In the genomic region with DNA sequence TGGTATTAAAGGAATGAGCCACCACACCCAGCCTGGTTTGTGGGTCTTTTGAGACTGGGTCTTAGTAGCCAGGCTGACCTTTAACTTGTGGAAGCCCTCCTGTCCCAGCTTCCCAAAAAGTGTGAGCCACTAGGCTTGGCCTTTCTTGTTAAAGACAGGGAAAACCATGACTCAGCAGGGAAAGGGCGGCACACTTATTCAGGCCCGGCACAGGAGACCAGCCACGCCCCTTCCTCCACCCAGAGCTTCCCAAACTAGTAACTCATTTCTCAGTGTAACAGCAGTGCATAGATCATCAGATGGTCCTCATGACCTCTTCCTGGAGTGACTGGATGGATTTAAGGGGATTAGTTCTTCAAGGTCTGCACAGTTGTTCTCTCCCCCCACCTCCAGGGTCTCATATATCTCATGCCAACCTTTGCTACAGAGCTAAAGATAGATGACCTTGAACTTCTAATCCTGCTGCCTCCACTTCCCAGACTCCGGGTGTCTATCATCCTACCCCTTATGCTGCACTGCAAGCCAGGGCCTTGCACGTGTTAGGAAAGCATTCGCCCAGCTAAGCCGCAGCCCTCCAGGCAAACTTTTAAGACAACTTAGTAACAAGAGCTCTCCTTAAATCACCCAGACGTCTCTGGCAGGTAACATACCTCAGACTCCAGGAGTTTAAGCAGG, we compare ENCODE assay signal across 8 mouse cellular contexts. TPM values are rescaled to one million over a fixed set of nuclear protein-coding genes. Genes with fewer than 3 reads are reported as not detected.
DNase-seq lines count a peak whose midpoint lies in the region; ATAC-seq and TF ChIP-seq lines count a peak whose summit lies in the region.

No protein-coding gene starts in this region.

- H3K36me3 ChIP-seq in heart, embryonic 11.5 days (ENCODE audit: control insufficient read depth, insufficient read depth, low read length) = no peaks in the 10 kb centered on the region
- H3K36me3 ChIP-seq in hindbrain, embryonic 13.5 days = peaks cover 29% of the 10 kb centered on the region

- 34% methylated on average over 8 of the region's 8 CpGs for WGBS in heart, embryonic 11.5 days (ENCODE audit: insufficient replicate concordance)
- WGBS in hindbrain, embryonic 13.5 days = 59% methylated on average over 8 of the region's 8 CpGs

- peaks cover 36% of the 10 kb centered on the region for H3K4me1 ChIP-seq in heart, embryonic 11.5 days (ENCODE audit: control insufficient read depth, insufficient read depth, low read length)
- peaks cover 36% of the 10 kb centered on the region for H3K4me1 ChIP-seq in hindbrain, embryonic 13.5 days (replicated peaks)

- H3K4me3 ChIP-seq in gastrocnemius, adult 2 months = no peak overlapping the region
- H3K4me3 ChIP-seq in heart, embryonic 11.5 days (ENCODE audit: low read depth, low read length) = no peak overlapping the region
- H3K4me3 ChIP-seq in hindbrain, embryonic 13.5 days = no peak overlapping the region

- peak overlapping the region; percentile 94 for H3K27ac ChIP-seq in gastrocnemius, adult 2 months
- H3K27ac ChIP-seq in heart, embryonic 11.5 days (ENCODE audit: low read depth, low read length) = peak overlapping the region; percentile 67
- no peak overlapping the region for H3K27ac ChIP-seq in hindbrain, embryonic 13.5 days

- H3K9me3 ChIP-seq in heart, embryonic 11.5 days (replicated peaks; ENCODE audit: control insufficient read depth, low read length) = no peaks in the 10 kb centered on the region
- H3K9me3 ChIP-seq in hindbrain, embryonic 13.5 days = no peaks in the 10 kb centered on the region

- intact Hi-C loops in gastrocnemius, adult 2 months (cut with DNase I) = no loop called here

- ATAC-seq in heart, embryonic 11.5 days (replicated peaks; ENCODE audit: insufficient number of reproducible peaks, low FRiP score, low TSS enrichment) = no peak
- no peak for ATAC-seq in hindbrain, embryonic 13.5 days (ENCODE audit: low FRiP score)

- DNase-seq in gastrocnemius, adult 2 months = peak; percentile 49
- no peak for DNase-seq in gastrocnemius, adult 18-20 months (ENCODE audit: low spot score)
- DNase-seq in MN1 (ENCODE audit: low spot score) (peak; percentile 34), liver (peak; percentile 83)
- no peak for DNase-seq in layer of hippocampus, adult 11-12 months (ENCODE audit: low spot score)
- DNase-seq in left cerebral cortex, adult 8-10 months (ENCODE audit: low spot score in 2 of 2) = no peak

- no peak for TF ChIP-seq CTCF in gastrocnemius, adult 2 months (IDR thresholded peaks at IDR 0.05)

- H3K27me3 ChIP-seq in heart, embryonic 11.5 days (ENCODE audit: control insufficient read depth, insufficient read depth, low read length) = no peaks in the 10 kb centered on the region
- H3K27me3 ChIP-seq in hindbrain, embryonic 13.5 days = no peaks in the 10 kb centered on the region

- H3K4me2 ChIP-seq in heart, embryonic 11.5 days = peak overlapping the region; percentile 12; the same call in 1 of the 2 replicates
- no peak overlapping the region for H3K4me2 ChIP-seq in hindbrain, embryonic 13.5 days

- H3K9ac ChIP-seq in heart, embryonic 11.5 days (ENCODE audit: low read depth, low read length) = no peak overlapping the region
- H3K9ac ChIP-seq in hindbrain, embryonic 13.5 days = no peak overlapping the region

RNA-seq across cellular contexts. Expression of gene Tmem44, which starts 38.1 kb away (rescaled TPM):
- 1 to 10 TPM; 1.7 to 2.1 TPM for total RNA-seq in gastrocnemius, adult 2 months (2021)
- 1 to 10 TPM; 1.3 to 1.9 TPM for total RNA-seq in gastrocnemius, adult 18-20 months (2021)
- 16.4 and 17.2 TPM in 2 replicates for polyA plus RNA-seq in heart, embryonic 11.5 days (2014; fragmentation: Nextera tagmentation; extraction: Ambion mirVana)
- 10 to 100 TPM; 52.0 to 52.9 (median 52.4) TPM for total RNA-seq in left cerebral cortex, adult 8-10 months (2022)
- polyA plus RNA-seq in hindbrain, embryonic 13.5 days (2015; fragmentation: Nextera tagmentation; extraction: Ambion mirVana) = 73.7 and 82.8 TPM in 2 replicates

Comparison
In these comparisons a context has a peak if more than half of its experiments do, and no peak if none do; other contexts are left out.
1. DNase-seq: peak in gastrocnemius, adult 2 months (single experiment), MN1 (single experiment) and liver (single experiment); none in gastrocnemius, adult 18-20 months (single experiment), layer of hippocampus, adult 11-12 months (single experiment) and left cerebral cortex, adult 8-10 months (0 of 2).
2. RNA of gene Tmem44, which starts 38.1 kb away (total RNA-seq): 52.0 to 52.9 TPM in left cerebral cortex, adult 8-10 months; 1.7 to 2.1 TPM in gastrocnemius, adult 2 months and 1.3 to 1.9 TPM in gastrocnemius, adult 18-20 months; every median in the first group is over 10 times any median in the second.